Mouse (Mus musculus) cerebellum, postnatal 36 days (tissue): ENCODE data around the gene Jazf1.

Experiments used
- DNase-seq, 2 experiments: peaks; one replicate each; pipeline ENCODE4 v3.0.0; 2021 to 2022; ENCODE audit warnings: mixed read lengths in 2 of 2

Gene Jazf1

GRCm38 (mm10) chr6:53006032-53006431 lies 62.4 kb downstream of the Jazf1 start:
- DNase-seq = peak; percentile 92

- no peak for DNase-seq
Measured at GRCm38 (mm10) chr6:53005544-53005943, 62.9 kb downstream of the Jazf1 start.

- no peak for DNase-seq
Measured at GRCm38 (mm10) chr6:52990816-52991215, 77.6 kb downstream of the Jazf1 start.

GRCm38 (mm10) chr6:52987905-52988640 lies 80.4 kb downstream of the Jazf1 start:
- DNase-seq = no peak

- DNase-seq = peak; percentile 34 to 57
Measured at GRCm38 (mm10) chr6:52987391-52987790, 81.0 kb downstream of the Jazf1 start.

GRCm38 (mm10) chr6:52982175-52982574 lies 86.3 kb downstream of the Jazf1 start:
- no peak for DNase-seq

GRCm38 (mm10) chr6:52979503-52979902 lies 88.9 kb downstream of the Jazf1 start:
- DNase-seq = no peak

- no peak for DNase-seq
Measured at GRCm38 (mm10) chr6:52973351-52973750, 95.1 kb downstream of the Jazf1 start.

GRCm38 (mm10) chr6:52972138-52972537 lies 96.3 kb downstream of the Jazf1 start:
- no peak for DNase-seq

- peak; percentile 77 to 84 for DNase-seq
Measured at GRCm38 (mm10) chr6:52969717-52970261, 98.6 kb downstream of the Jazf1 start.

GRCm38 (mm10) chr6:52968346-52968891 lies 100.0 kb downstream of the Jazf1 start:
- DNase-seq = no peak

GRCm38 (mm10) chr6:52967557-52968270 lies 100.7 kb downstream of the Jazf1 start:
- DNase-seq = no peak

- no peak for DNase-seq
Measured at GRCm38 (mm10) chr6:52966001-52966400, 102.4 kb downstream of the Jazf1 start.

GRCm38 (mm10) chr6:52965340-52965739 lies 103.1 kb downstream of the Jazf1 start:
- DNase-seq = no peak

- peak; percentile 76 to 79 for DNase-seq
Measured at GRCm38 (mm10) chr6:52963840-52964690, 104.4 kb downstream of the Jazf1 start.

- peak in 1 of 2 experiments; percentile 37 for DNase-seq
Measured at GRCm38 (mm10) chr6:52963430-52963732, 105.0 kb downstream of the Jazf1 start.

- no peak for DNase-seq
Measured at GRCm38 (mm10) chr6:52962600-52963429, 105.6 kb downstream of the Jazf1 start.

- DNase-seq = no peak
Measured at GRCm38 (mm10) chr6:52961660-52962490, 106.6 kb downstream of the Jazf1 start.

GRCm38 (mm10) chr6:52957730-52958129 lies 110.7 kb downstream of the Jazf1 start:
- peak; percentile 90 to 92 for DNase-seq

GRCm38 (mm10) chr6:52956131-52956530 lies 112.3 kb downstream of the Jazf1 start:
- DNase-seq = no peak

GRCm38 (mm10) chr6:52955304-52955703 lies 113.1 kb downstream of the Jazf1 start:
- no peak for DNase-seq
